Mouse (Mus musculus) lung, embryonic 16.5 days (tissue): ENCODE data around the gene Prmt7. TPM values are rescaled to one million over a fixed set of nuclear protein-coding genes. Genes with fewer than 3 reads are reported as not detected.
"Not testable (repeated sequence)": the region's sequence is repeated elsewhere in the genome, so short reads cannot be mapped to it uniquely, and the experiment has no call there.

ENCODE experiments used
- ATAC-seq: fragments of 200-750 bp; cut with Nextera tagmentation; 2 replicates; pipeline ENCODE4 v1.8.0; 2017; ENCODE audit warnings: low read depth, mild to moderate bottlenecking, moderate library complexity
- H3K27ac ChIP-seq: fragments of 300-500 bp; sonication (generic); 2 replicates; pipeline ENCODE4 v1.5.1; 2014; ENCODE audit warnings: mild to moderate bottlenecking, control low read depth, low read length
- H3K27me3 ChIP-seq: fragments of 300-500 bp; sonication (generic); 2 replicates; pipeline ENCODE4 v1.6.1; 2014; ENCODE audit warnings: low read depth, low read length, mixed read lengths; ENCODE audit not compliant: control insufficient read depth, insufficient read depth
- H3K36me3 ChIP-seq: fragments of 300-500 bp; sonication (generic); 2 replicates; pipeline ENCODE4 v1.6.1; 2014; ENCODE audit warnings: low read length; ENCODE audit not compliant: control insufficient read depth, insufficient read depth
- H3K4me1 ChIP-seq: fragments of 300-500 bp; sonication (generic); replicated peaks from 2 replicates; pipeline ENCODE4 v1.6.1; 2014; ENCODE audit warnings: low read length, mixed read lengths; ENCODE audit not compliant: control insufficient read depth, insufficient read depth
- H3K4me2 ChIP-seq: fragments of 300-500 bp; sonication (generic); 2 replicates; pipeline ENCODE4 v1.6.1; 2014; ENCODE audit warnings: low read depth, low read length, control low read depth
- H3K4me3 ChIP-seq: fragments of 300-500 bp; sonication (generic); 2 replicates; pipeline ENCODE4 v1.5.1; 2014; ENCODE audit warnings: mild to moderate bottlenecking, low read length, control low read depth
- H3K9ac ChIP-seq: fragments of 300-500 bp; sonication (generic); 2 replicates; pipeline ENCODE4 v1.6.1; 2014; ENCODE audit warnings: low read length, control low read depth
- H3K9me3 ChIP-seq: fragments of 300-500 bp; sonication (generic); 2 replicates; pipeline ENCODE4 v1.6.1; 2016; ENCODE audit warnings: low read length; ENCODE audit not compliant: control insufficient read depth
- WGBS: fragments of 180-500 bp; shearing (Covaris S2); extraction: QIAGEN DNeasy Blood & Tissue Kit; methylation state at CpG from one replicate; pipeline ENCODE4 v1.1.7; 2014; 5-methylcytosine and 5-hydroxymethylcytosine counted together
- polyA plus RNA-seq: library from polyadenylated mRNA; unstranded; fragments of >200 nt; fragmentation: Nextera tagmentation; extraction: Ambion mirVana; gene quantifications from 2 replicates; pipeline ENCODE4 v1.2.1, GENCODE M21; 2015

Prmt7 gene
- polyA plus RNA-seq, 1 experiment from 2014 or later, result 42.0 TPM

GRCm38 (mm10) chr8:106199596-106199995 is 11.1 kb upstream of the Prmt7 start:
- 73% methylated on average over 3 of the region's 3 CpGs for WGBS
- H3K9me3 ChIP-seq, H3K4me2 ChIP-seq, H3K27me3 ChIP-seq, ATAC-seq, H3K4me1 ChIP-seq, H3K9ac ChIP-seq, H3K4me3 ChIP-seq, H3K27ac ChIP-seq: not testable (repeated sequence)
- H3K36me3 ChIP-seq, result peaks cover 38% of the 10 kb centered on the region

GRCm38 (mm10) chr8:106210035-106210731 is 553 bp upstream of the Prmt7 start:
- under 1% methylated on average over 35 of the region's 35 CpGs for WGBS

GRCm38 (mm10) chr8:106211421-106211820 is 685 bp downstream of the Prmt7 start:
- Histone ChIP-seq H3K4me2 (peak overlapping the region; percentile 76), H3K36me3 (peaks cover 7% of the 10 kb centered on the region; the same call in 1 of the 2 replicates), H3K27ac (peak overlapping the region; percentile 93), H3K27me3 (no peaks in the 10 kb centered on the region), H3K9ac (peak overlapping the region; percentile 93), H3K4me1 (peaks cover 10% of the 10 kb centered on the region), H3K4me3 (peak overlapping the region; percentile 92), H3K9me3 (no peaks in the 10 kb centered on the region)
- no peak for ATAC-seq
- 3% methylated on average over 13 of the region's 13 CpGs for WGBS

More at GRCm38 (mm10) chr8:106210035-106210731, 553 bp upstream of the Prmt7 start:
- ATAC-seq, result peak; percentile 50
- H3K9ac ChIP-seq, result peak overlapping the region; percentile 93
- peak overlapping the region; percentile 93 for H3K27ac ChIP-seq
- no peaks in the 10 kb centered on the region for H3K9me3 ChIP-seq
- peak overlapping the region; percentile 76 for H3K4me2 ChIP-seq
- H3K4me1 ChIP-seq, result peaks cover 10% of the 10 kb centered on the region
- peak overlapping the region; percentile 92 for H3K4me3 ChIP-seq
- H3K36me3 ChIP-seq, result peaks cover 9% of the 10 kb centered on the region; the same call in 1 of the 2 replicates
- H3K27me3 ChIP-seq, result no peaks in the 10 kb centered on the region

- peaks cover 10% of the 10 kb centered on the region for H3K4me1 ChIP-seq
- H3K4me3 ChIP-seq, result no peak overlapping the region
- WGBS, result 81% methylated on average over 3 of the region's 3 CpGs
- H3K4me2 ChIP-seq, result no peak overlapping the region
- no peak overlapping the region for H3K27ac ChIP-seq
- ATAC-seq, result no peak
- H3K9ac ChIP-seq, result no peak overlapping the region
- no peaks in the 10 kb centered on the region for H3K27me3 ChIP-seq
- no peaks in the 10 kb centered on the region for H3K9me3 ChIP-seq
- H3K36me3 ChIP-seq, result peaks cover 2% of the 10 kb centered on the region; the same call in 1 of the 2 replicates
Measured at GRCm38 (mm10) chr8:106213959-106214358, 3.2 kb downstream of the Prmt7 start.

- H3K27me3 ChIP-seq, result no peaks in the 10 kb centered on the region
- H3K27ac ChIP-seq, result no peak overlapping the region
- no peak overlapping the region for H3K9ac ChIP-seq
- H3K9me3 ChIP-seq, result no peaks in the 10 kb centered on the region
- no peak overlapping the region for H3K4me2 ChIP-seq
- H3K4me1 ChIP-seq, result no peaks in the 10 kb centered on the region
- WGBS, result 91% methylated on average over 3 of the region's 3 CpGs
- no peak overlapping the region for H3K4me3 ChIP-seq
- H3K36me3 ChIP-seq, result peaks cover 12% of the 10 kb centered on the region; the same call in 1 of the 2 replicates
- no peak for ATAC-seq
Measured at GRCm38 (mm10) chr8:106219620-106220019, 8.9 kb downstream of the Prmt7 start.

- 35% methylated on average over 9 of the region's 9 CpGs for WGBS
- H3K36me3 ChIP-seq, result peaks cover 11% of the 10 kb centered on the region
- no peak for ATAC-seq
Measured at GRCm38 (mm10) chr8:106226589-106226988, 15.9 kb downstream of the Prmt7 start.

GRCm38 (mm10) chr8:106231536-106231935 is 20.8 kb downstream of the Prmt7 start:
- WGBS, result 92% methylated on average over 7 of the region's 7 CpGs

More at GRCm38 (mm10) chr8:106226589-106226988, 15.9 kb downstream of the Prmt7 start:
- Histone ChIP-seq H3K4me2 (no peak overlapping the region), H3K4me1 (no peaks in the 10 kb centered on the region), H3K27me3 (no peaks in the 10 kb centered on the region), H3K4me3 (no peak overlapping the region), H3K27ac (no peak overlapping the region), H3K9ac (no peak overlapping the region), H3K9me3 (no peaks in the 10 kb centered on the region)

GRCm38 (mm10) chr8:106232751-106233150 is 22.0 kb downstream of the Prmt7 start:
- 63% methylated on average over 3 of the region's 3 CpGs for WGBS
- Histone ChIP-seq H3K4me3 (no peak overlapping the region), H3K4me1 (no peaks in the 10 kb centered on the region), H3K4me2 (no peak overlapping the region), H3K36me3 (peaks cover 16% of the 10 kb centered on the region), H3K27me3 (no peaks in the 10 kb centered on the region), H3K9me3 (no peaks in the 10 kb centered on the region), H3K9ac (no peak overlapping the region), H3K27ac (no peak overlapping the region)
- ATAC-seq, result no peak

More at GRCm38 (mm10) chr8:106231536-106231935, 20.8 kb downstream of the Prmt7 start:
- H3K27me3 ChIP-seq, result no peaks in the 10 kb centered on the region
- H3K36me3 ChIP-seq, result peaks cover 5% of the 10 kb centered on the region
- H3K9me3 ChIP-seq, result no peaks in the 10 kb centered on the region
- no peak overlapping the region for H3K9ac ChIP-seq
- H3K27ac ChIP-seq, result no peak overlapping the region
- no peaks in the 10 kb centered on the region for H3K4me1 ChIP-seq
- H3K4me2 ChIP-seq, result no peak overlapping the region
- ATAC-seq, result no peak
- H3K4me3 ChIP-seq, result no peak overlapping the region

GRCm38 (mm10) chr8:106234567-106235261 is 24.0 kb downstream of the Prmt7 start:
- no peak overlapping the region for H3K27ac ChIP-seq
- H3K9ac ChIP-seq, result no peak overlapping the region
- WGBS, result 80% methylated on average over 17 of the region's 17 CpGs
- H3K36me3 ChIP-seq, result peaks cover 19% of the 10 kb centered on the region
- H3K4me3 ChIP-seq, result no peak overlapping the region
- H3K27me3 ChIP-seq, result no peaks in the 10 kb centered on the region
- no peaks in the 10 kb centered on the region for H3K4me1 ChIP-seq
- H3K4me2 ChIP-seq, result no peak overlapping the region
- ATAC-seq, result 0 out of 2 replicates have a peak, but pooled peaks have one; percentile 23
- H3K9me3 ChIP-seq, result no peaks in the 10 kb centered on the region
